In genomic region chr8:21956336-21956735, GRCm38 (mm10) we compare ENCODE assay signal across 20 mouse cellular contexts. TPM values are rescaled to one million over a fixed set of nuclear protein-coding genes. Genes with fewer than 3 reads are reported as not detected.
"Had no signal": no experiment of that assay in that cellular context is flagged by ENCODE, and none has a peak within 500 bp of the region (broad histone marks: within the 10 kb centered on the region; RNA-seq: fewer than 3 reads in every experiment).

No protein-coding gene starts in this region.

- H3K9me3 ChIP-seq: lung, embryonic 15.5 days; midbrain, embryonic 10.5 days; midbrain, embryonic 12.5 days; midbrain, embryonic 15.5 days; neural tube, embryonic 12.5 days had no signal

- H3K36me3 ChIP-seq: lung, embryonic 15.5 days; midbrain, embryonic 10.5 days; midbrain, embryonic 12.5 days; midbrain, embryonic 15.5 days; neural tube, embryonic 12.5 days had no signal

- DNase-seq: liver, postnatal 0 days; lung, adult 2 months; lung, postnatal 14 days; lung, postnatal 4 days; right cerebral cortex, postnatal 14 days; spleen, adult 18-20 months; thymus, adult 18-20 months; thymus, postnatal 14 days; thymus, postnatal 36 days had no signal

- H3K27me3 ChIP-seq: lung, embryonic 15.5 days; midbrain, embryonic 12.5 days; midbrain, embryonic 15.5 days; neural tube, embryonic 12.5 days had no signal

- H3K27ac ChIP-seq: lung, embryonic 15.5 days; midbrain, embryonic 10.5 days; midbrain, embryonic 12.5 days; midbrain, embryonic 15.5 days; neural tube, embryonic 12.5 days had no signal

- H3K4me3 ChIP-seq: lung, embryonic 15.5 days; midbrain, embryonic 10.5 days; midbrain, embryonic 12.5 days; midbrain, embryonic 15.5 days; neural tube, embryonic 12.5 days had no signal

- H3K4me1 ChIP-seq: lung, embryonic 15.5 days; midbrain, embryonic 10.5 days; midbrain, embryonic 12.5 days; midbrain, embryonic 15.5 days; neural tube, embryonic 12.5 days had no signal

RNA-seq across cellular contexts. Expression of gene Fam90a1a, which starts 2.2 kb away (rescaled TPM):
- polyA plus RNA-seq: liver, postnatal 0 days; lung, adult 2 months; lung, embryonic 15.5 days; lung, postnatal 0 days; midbrain, embryonic 10.5 days; midbrain, embryonic 12.5 days; midbrain, embryonic 15.5 days; midbrain, postnatal 0 days; neural tube, embryonic 12.5 days; neural tube, embryonic 14.5 days; stomach, embryonic 14.5 days; stomach, embryonic 16.5 days had no signal

RNA-seq across cellular contexts. Expression of gene Defb13, which starts 9.8 kb away (rescaled TPM):
- polyA plus RNA-seq: liver, postnatal 0 days; lung, adult 2 months; lung, embryonic 15.5 days; lung, postnatal 0 days; midbrain, embryonic 10.5 days; midbrain, embryonic 12.5 days; midbrain, embryonic 15.5 days; midbrain, postnatal 0 days; neural tube, embryonic 12.5 days; neural tube, embryonic 14.5 days; stomach, embryonic 14.5 days; stomach, embryonic 16.5 days; thymus, postnatal 0 days had no signal

RNA-seq across cellular contexts. Expression of gene Ccdc70, which starts 13.2 kb away (rescaled TPM):
- polyA plus RNA-seq: liver, postnatal 0 days; lung, adult 2 months; lung, embryonic 15.5 days; lung, postnatal 0 days; midbrain, embryonic 10.5 days; midbrain, embryonic 12.5 days; midbrain, embryonic 15.5 days; midbrain, postnatal 0 days; neural tube, embryonic 12.5 days; neural tube, embryonic 14.5 days; stomach, embryonic 14.5 days; stomach, embryonic 16.5 days; thymus, postnatal 0 days had no signal

RNA-seq across cellular contexts. Expression of gene Defb35, which starts 18.2 kb away (rescaled TPM):
- polyA plus RNA-seq: liver, postnatal 0 days; lung, adult 2 months; lung, embryonic 15.5 days; lung, postnatal 0 days; midbrain, embryonic 10.5 days; midbrain, embryonic 12.5 days; midbrain, embryonic 15.5 days; midbrain, postnatal 0 days; neural tube, embryonic 12.5 days; neural tube, embryonic 14.5 days; stomach, embryonic 14.5 days; stomach, embryonic 16.5 days; thymus, postnatal 0 days had no signal

RNA-seq across cellular contexts. Expression of gene Defb15, which starts 23.8 kb away (rescaled TPM):
- polyA plus RNA-seq: liver, postnatal 0 days; lung, adult 2 months; lung, embryonic 15.5 days; lung, postnatal 0 days; midbrain, embryonic 10.5 days; midbrain, embryonic 12.5 days; midbrain, embryonic 15.5 days; midbrain, postnatal 0 days; neural tube, embryonic 12.5 days; neural tube, embryonic 14.5 days; stomach, embryonic 14.5 days; stomach, embryonic 16.5 days; thymus, postnatal 0 days had no signal
